Mouse (Mus musculus): ENCODE measurements around the gene Sytl2. TPM values are rescaled to one million over a fixed set of nuclear protein-coding genes. Genes with fewer than 3 reads are reported as not detected.
A peak's percentile ranks its signal among the peaks of the same experiment; 100 is the strongest.

Gene Sytl2
- total RNA-seq, 4 experiments from 2014 or later = 4.1 to 7.1 (median 6.0) TPM

GRCm38 (mm10) chr7:90312151-90312883 lies 10.3 kb downstream of the Sytl2 start:
- no peak for DNase-seq

GRCm38 (mm10) chr7:90313421-90313820 lies 11.4 kb downstream of the Sytl2 start:
- DNase-seq = no peak

GRCm38 (mm10) chr7:90316823-90317222 lies 14.8 kb downstream of the Sytl2 start:
- no peak for DNase-seq

GRCm38 (mm10) chr7:90319446-90319845 lies 17.4 kb downstream of the Sytl2 start:
- DNase-seq = no peak

GRCm38 (mm10) chr7:90320124-90320523 lies 18.1 kb downstream of the Sytl2 start:
- no peak for DNase-seq

GRCm38 (mm10) chr7:90325166-90325565 lies 23.1 kb downstream of the Sytl2 start:
- DNase-seq = no peak

- DNase-seq = no peak
Measured at GRCm38 (mm10) chr7:90330200-90330599, 28.1 kb downstream of the Sytl2 start.

GRCm38 (mm10) chr7:90332483-90333065 lies 30.5 kb downstream of the Sytl2 start:
- DNase-seq = peak; percentile 10

GRCm38 (mm10) chr7:90334362-90334761 lies 32.3 kb downstream of the Sytl2 start:
- DNase-seq = no peak

GRCm38 (mm10) chr7:90334831-90335230 lies 32.8 kb downstream of the Sytl2 start:
- no peak for DNase-seq

GRCm38 (mm10) chr7:90335755-90336194 lies 33.7 kb downstream of the Sytl2 start:
- DNase-seq = peak; percentile 25

- DNase-seq = no peak
Measured at GRCm38 (mm10) chr7:90341212-90341957, 39.3 kb downstream of the Sytl2 start.

- no peak for DNase-seq
Measured at GRCm38 (mm10) chr7:90344903-90345302, 42.9 kb downstream of the Sytl2 start.

GRCm38 (mm10) chr7:90347779-90348437 lies 45.9 kb downstream of the Sytl2 start:
- DNase-seq = no peak

- DNase-seq = no peak
Measured at GRCm38 (mm10) chr7:90349014-90349413, 47.0 kb downstream of the Sytl2 start.

GRCm38 (mm10) chr7:90352183-90352582 lies 50.1 kb downstream of the Sytl2 start:
- no peak for DNase-seq

- no peak for DNase-seq
Measured at GRCm38 (mm10) chr7:90353488-90354228, 51.6 kb downstream of the Sytl2 start.

- DNase-seq = no peak
Measured at GRCm38 (mm10) chr7:90354229-90354604, 52.2 kb downstream of the Sytl2 start.

GRCm38 (mm10) chr7:90355454-90355853 lies 53.4 kb downstream of the Sytl2 start:
- DNase-seq = peak; percentile 26

GRCm38 (mm10) chr7:90355995-90356394 lies 53.9 kb downstream of the Sytl2 start:
- DNase-seq = no peak

- DNase-seq = no peak
Measured at GRCm38 (mm10) chr7:90362788-90363187, 60.7 kb downstream of the Sytl2 start.

All from adrenal gland, adult 8-10 months (tissue).